Mouse (Mus musculus) forebrain, embryonic 10.5 days (tissue): ENCODE measurements at regions not wholly inside any gene's neighbourhood (a gene's known extent, or its start where the extent isn't known, plus 50 kb on each side); places are given as distances from the start of the nearest gene placed in this dataset.

ENCODE experiments used
- DNase-seq: peaks from one replicate; pipeline ENCODE4 v3.0.0-alpha.2; 2017; ENCODE audit warnings: low spot score; ENCODE audit errors: extremely low spot score
- H3K27ac ChIP-seq: fragments of 300-500 bp; sonication (generic); 2 replicates; pipeline ENCODE4 v1.5.1; 2016; ENCODE audit warnings: mild to moderate bottlenecking
- H3K27me3 ChIP-seq: fragments of 300-500 bp; sonication (generic); 2 replicates; pipeline ENCODE4 v1.6.1; 2016; ENCODE audit warnings: mild to moderate bottlenecking; ENCODE audit not compliant: poor library complexity, severe bottlenecking
- H3K36me3 ChIP-seq: fragments of 300-500 bp; sonication (generic); replicated peaks from 2 replicates; pipeline ENCODE4 v1.6.1; 2016; ENCODE audit warnings: mild to moderate bottlenecking, moderate library complexity
- H3K4me1 ChIP-seq: fragments of 300-500 bp; sonication (generic); 2 replicates; pipeline ENCODE4 v1.6.1; 2016
- H3K4me3 ChIP-seq: fragments of 300-500 bp; sonication (generic); 2 replicates; pipeline ENCODE4 v1.5.1; 2016; ENCODE audit warnings: mild to moderate bottlenecking, moderate library complexity
- H3K9me3 ChIP-seq: fragments of 300-500 bp; sonication (generic); 2 replicates; pipeline ENCODE4 v1.6.1; 2016; ENCODE audit warnings: mild to moderate bottlenecking, moderate library complexity
- WGBS: fragments of 180-500 bp; shearing (Covaris S2); methylation state at CpG from one replicate; pipeline ENCODE4 v1.1.7; 2016; 5-methylcytosine and 5-hydroxymethylcytosine counted together

DNA sequence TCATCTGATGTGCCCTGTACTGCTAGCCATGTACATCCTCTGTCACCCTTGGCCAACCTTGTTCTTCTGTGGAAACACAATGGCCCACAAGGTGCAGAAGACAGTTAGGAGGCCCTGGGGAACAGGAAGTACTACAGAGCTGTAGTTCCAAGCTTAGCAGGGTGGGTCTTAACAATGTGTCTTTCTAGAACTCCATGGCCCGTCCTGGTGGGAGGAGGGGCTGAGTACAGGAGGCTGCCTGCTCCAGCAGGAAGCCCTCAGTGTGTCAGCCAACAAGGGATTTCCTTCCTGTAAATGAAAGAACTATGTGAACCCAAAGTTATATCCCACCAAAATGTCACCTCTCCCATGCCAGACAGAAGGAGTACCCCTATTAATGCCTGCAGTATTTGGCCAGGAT is 190.4 kb downstream of the Gm10260 start:
- Histone ChIP-seq H3K27me3 (no peaks in the 10 kb centered on the region), H3K9me3 (no peaks in the 10 kb centered on the region), H3K4me3 (no peak overlapping the region), H3K36me3 (no peaks in the 10 kb centered on the region), H3K27ac (no peak overlapping the region), H3K4me1 (peaks cover 41% of the 10 kb centered on the region)
- no peak for DNase-seq
- 58% methylated on average over 1 of the region's 1 CpGs for WGBS

DNA sequence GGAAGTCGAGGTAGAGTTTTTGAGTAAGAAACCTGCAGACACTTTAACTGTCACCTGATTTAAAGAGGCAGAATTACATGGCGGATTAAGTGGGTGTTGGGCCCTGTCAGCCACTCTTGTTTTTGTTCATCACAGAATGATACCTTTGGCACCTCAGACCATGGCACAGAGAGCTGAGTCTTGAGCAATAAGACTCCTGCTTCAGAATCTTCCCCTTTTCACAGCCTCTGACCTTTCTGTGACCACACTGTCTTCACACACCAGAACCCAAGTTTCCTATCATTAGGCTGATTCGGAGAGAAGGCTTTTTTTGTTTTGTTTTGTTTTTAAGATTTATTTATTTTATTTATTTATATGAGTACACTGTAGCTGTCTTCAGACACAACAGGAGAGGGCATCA is 192.8 kb downstream of the Gm10260 start:
- Histone ChIP-seq H3K27me3 (no peaks in the 10 kb centered on the region), H3K36me3 (no peaks in the 10 kb centered on the region), H3K9me3 (no peaks in the 10 kb centered on the region), H3K27ac (no peak overlapping the region), H3K4me1 (peaks cover 19% of the 10 kb centered on the region), H3K4me3 (no peak overlapping the region)
- 89% methylated on average over 3 of the region's 3 CpGs for WGBS
- no peak for DNase-seq

DNA sequence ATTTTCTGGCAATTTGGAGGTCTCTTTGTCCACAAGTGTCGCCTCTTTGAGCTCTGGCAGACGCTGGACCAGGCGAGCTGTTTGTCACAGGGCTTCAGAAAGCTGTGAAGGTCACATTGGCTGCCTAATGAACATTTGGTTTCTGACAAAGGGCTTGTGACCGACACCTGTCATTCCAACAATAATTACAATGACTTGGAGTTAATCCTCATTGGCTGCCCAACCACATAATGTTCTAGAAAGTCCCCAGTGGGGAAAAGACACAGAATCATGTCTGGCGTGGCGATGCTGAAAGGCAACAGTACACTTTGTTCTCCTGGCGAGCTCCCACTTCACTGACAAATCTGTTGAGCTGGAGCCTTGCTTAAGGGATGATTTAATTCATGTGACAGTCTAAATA is 194.4 kb downstream of the Gm10260 start:
- no peak overlapping the region for H3K4me3 ChIP-seq
- peaks cover 15% of the 10 kb centered on the region for H3K4me1 ChIP-seq
- WGBS, result 52% methylated on average over 7 of the region's 7 CpGs
- no peak overlapping the region for H3K27ac ChIP-seq
- no peak for DNase-seq
- H3K27me3 ChIP-seq, result no peaks in the 10 kb centered on the region
- no peaks in the 10 kb centered on the region for H3K9me3 ChIP-seq
- H3K36me3 ChIP-seq, result no peaks in the 10 kb centered on the region

DNA sequence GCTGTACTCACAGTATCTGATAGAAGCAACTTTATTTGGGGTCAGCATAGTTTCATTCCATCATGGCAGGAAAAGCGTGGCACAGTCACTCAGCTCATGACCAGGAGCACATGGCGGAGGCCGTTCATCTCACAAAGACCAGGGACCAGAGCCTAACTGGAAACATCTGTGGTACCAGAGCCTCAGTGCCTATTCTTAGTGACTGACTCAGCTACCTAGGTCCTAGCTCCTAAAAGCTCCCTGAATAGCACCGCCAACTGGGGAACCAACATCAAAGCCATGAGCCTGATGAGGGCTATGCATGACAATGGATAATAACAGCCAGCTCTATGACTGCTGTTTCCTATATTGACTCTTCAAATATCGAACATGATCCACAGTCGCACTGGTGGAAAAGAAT is 198.2 kb downstream of the Gm10260 start:
- peaks cover 15% of the 10 kb centered on the region for H3K4me1 ChIP-seq
- 0 out of 2 replicates have a peak, but pooled peaks cover 4% of the 10 kb centered on the region for H3K9me3 ChIP-seq
- H3K27ac ChIP-seq, result no peak overlapping the region
- whole genome bisulfite sequencing, result 87% methylated on average over 6 of the region's 6 CpGs
- DNase-seq, result no peak
- H3K27me3 ChIP-seq, result no peaks in the 10 kb centered on the region
- H3K36me3 ChIP-seq, result no peaks in the 10 kb centered on the region
- no peak overlapping the region for H3K4me3 ChIP-seq

DNA sequence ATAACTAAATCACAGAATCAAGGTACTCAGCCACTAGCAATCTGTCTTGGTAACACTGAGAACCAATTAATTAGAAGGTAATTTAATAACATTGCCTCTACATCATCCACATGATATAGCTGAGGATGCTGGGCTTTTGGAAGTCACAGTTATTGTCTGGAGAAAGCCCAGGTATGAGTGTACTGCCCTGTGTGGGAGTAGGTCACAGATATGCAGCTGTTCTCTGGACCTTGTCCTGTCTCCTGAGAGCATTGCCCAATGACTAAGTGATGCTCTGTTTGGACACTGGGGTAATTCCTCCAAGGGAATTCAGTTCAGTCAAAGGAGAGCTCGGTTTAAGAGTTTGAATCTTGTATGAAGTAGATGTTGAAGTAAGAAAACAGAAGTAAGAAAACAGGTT is 199.6 kb downstream of the Gm10260 start:
- no peak overlapping the region for H3K27ac ChIP-seq

DNA sequence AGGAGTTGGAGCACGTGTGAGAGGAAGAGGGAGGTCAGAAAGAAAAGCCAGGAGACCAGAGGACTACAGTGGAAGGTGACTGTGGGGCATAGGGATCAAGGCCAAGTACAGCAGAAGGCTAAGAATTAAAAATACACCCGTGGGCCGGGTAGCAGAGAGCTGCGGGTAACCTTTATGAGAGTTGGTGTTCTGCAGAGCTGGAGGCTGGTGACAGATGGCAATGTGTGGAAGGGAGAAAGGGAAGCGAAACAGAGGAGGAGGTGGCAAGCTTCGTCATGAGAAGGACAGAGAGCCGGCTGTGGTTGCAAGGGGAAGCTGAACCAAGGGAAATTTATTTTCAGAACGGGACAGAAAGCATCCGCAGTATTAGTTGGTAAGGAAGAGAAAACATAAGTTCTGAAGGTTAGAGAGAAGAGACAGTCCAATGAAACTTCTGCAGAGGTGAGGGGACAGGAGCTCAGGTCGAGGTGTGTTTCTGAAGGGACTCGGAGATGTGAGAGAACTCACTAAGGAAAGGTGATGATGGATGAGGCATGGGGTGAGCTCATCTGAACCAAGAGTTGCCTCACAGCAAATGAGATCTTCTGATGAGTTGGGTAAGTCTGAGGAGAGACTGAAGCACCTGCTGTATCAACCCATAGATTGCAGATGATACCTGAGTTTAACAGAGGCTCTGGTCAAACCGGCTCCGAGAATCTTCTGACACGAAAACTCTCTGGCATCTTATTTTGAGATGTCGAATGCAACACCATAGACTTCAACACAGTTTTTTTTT is 200.6 kb downstream of the Gm10260 start:
- peaks cover under 1% of the 10 kb centered on the region; the same call in 1 of the 2 replicates for H3K4me1 ChIP-seq
- 0 out of 2 replicates have a peak, but pooled peaks cover 4% of the 10 kb centered on the region for H3K9me3 ChIP-seq
- H3K4me3 ChIP-seq, result no peak overlapping the region
- H3K36me3 ChIP-seq, result no peaks in the 10 kb centered on the region
- H3K27me3 ChIP-seq, result no peaks in the 10 kb centered on the region
- 92% methylated on average over 15 of the region's 15 CpGs for WGBS
- H3K27ac ChIP-seq, result no peak overlapping the region
- no peak for DNase-seq

More for the DNA sequence above, 199.6 kb downstream of the Gm10260 start:
- Histone ChIP-seq H3K4me1 (peaks cover 3% of the 10 kb centered on the region), H3K27me3 (no peaks in the 10 kb centered on the region), H3K9me3 (0 out of 2 replicates have a peak, but pooled peaks cover 4% of the 10 kb centered on the region), H3K36me3 (no peaks in the 10 kb centered on the region), H3K4me3 (no peak overlapping the region)
- WGBS, result 80% methylated on average over 1 of the region's 1 CpGs
- no peak for DNase-seq

DNA sequence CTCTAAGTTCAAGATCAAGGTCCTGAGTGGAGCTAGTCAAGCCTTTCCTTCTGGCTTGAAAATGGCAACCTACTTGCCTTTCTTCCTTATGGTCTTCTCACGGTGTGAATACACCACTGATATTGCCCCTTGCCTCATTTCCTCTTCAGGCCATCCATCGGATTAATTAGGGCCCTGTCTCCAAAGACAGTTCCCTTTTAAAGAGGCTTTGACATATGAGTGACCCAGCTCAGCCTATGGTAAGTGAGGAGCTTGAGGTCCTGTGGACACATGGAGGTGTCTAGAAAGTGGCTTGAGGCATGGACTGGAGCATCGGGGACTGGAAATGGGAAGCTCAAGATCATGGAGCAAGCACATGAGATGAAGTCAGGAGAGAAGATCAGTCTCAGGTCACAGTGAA is 201.5 kb downstream of the Gm10260 start:
- no peaks in the 10 kb centered on the region for H3K27me3 ChIP-seq
- no peak overlapping the region for H3K4me3 ChIP-seq
- WGBS, result 86% methylated on average over 3 of the region's 3 CpGs
- H3K4me1 ChIP-seq, result peaks cover 5% of the 10 kb centered on the region; the same call in 1 of the 2 replicates
- no peaks in the 10 kb centered on the region for H3K36me3 ChIP-seq
- 0 out of 2 replicates have a peak, but pooled peaks cover 4% of the 10 kb centered on the region for H3K9me3 ChIP-seq
- no peak for DNase-seq
- no peak overlapping the region for H3K27ac ChIP-seq

DNA sequence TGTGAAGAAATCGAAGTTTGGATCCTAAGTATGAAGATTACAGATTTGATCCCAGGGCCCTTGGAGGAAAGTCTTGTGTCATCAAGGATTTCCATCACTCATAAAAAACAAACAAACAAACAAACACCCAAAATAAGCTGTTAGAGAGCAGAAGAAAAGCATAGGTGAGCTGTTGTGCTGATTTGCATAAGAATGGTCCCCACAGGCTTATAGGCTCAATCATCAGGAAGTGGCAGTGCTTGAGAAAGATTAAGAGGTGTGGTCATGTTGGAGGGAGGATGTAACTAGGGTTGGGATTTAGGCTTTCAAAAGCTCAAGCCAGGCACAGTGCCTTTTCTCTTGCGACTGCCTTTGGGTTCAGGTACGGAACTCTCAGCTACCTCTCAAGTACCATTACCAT is 205.1 kb downstream of the Gm10260 start:
- no peak overlapping the region for H3K4me3 ChIP-seq
- peaks cover 4% of the 10 kb centered on the region; the same call in 1 of the 2 replicates for H3K9me3 ChIP-seq
- peaks cover 9% of the 10 kb centered on the region for H3K4me1 ChIP-seq
- no peaks in the 10 kb centered on the region for H3K36me3 ChIP-seq
- 89% methylated on average over 3 of the region's 3 CpGs for WGBS
- DNase-seq, result no peak
- no peak overlapping the region for H3K27ac ChIP-seq
- H3K27me3 ChIP-seq, result no peaks in the 10 kb centered on the region

DNA sequence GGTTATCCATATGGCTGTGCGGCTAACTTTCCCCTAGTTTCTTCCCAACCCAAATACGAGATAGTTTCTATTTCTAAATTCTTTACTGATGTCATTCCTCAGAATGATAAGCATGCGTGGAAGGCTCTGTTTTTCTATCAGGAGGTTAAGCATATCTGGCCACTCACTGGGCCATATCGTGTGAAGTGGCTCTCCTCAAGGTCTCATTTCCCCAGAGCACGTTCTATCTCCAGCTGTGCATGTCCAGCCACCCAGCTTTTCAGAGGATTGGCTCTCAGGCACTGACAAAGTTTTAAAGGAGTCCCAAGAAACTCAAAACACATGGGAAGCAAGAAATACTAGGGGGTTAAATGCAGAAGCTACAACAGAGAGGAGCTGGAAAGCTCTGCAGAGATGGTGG is 205.8 kb downstream of the Gm10260 start:
- H3K36me3 ChIP-seq, result no peaks in the 10 kb centered on the region
- no peak for DNase-seq
- WGBS, result 33% methylated on average over 5 of the region's 5 CpGs

DNA sequence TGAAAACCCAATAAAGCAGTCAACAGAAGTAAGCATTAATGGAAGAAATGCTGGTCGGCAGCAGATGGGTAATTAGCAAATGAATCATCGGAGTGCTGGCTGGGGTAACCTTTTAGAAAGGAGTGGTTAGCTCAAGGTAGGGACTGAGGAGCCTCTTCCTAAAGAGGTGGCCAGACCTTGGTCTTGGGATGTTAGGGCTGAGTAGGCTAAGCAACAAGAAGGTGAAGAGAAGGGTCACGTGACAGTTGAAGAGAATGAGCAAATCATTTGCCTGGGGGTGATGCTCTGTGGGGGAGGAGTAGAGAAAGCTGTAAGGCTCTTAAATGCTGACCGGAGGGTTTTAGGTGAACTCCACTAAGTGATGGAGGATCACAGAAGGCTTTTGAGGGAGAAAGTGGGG is 208.2 kb downstream of the Gm10260 start:
- DNase-seq, result no peak
- 66% methylated on average over 4 of the region's 4 CpGs for WGBS
- Histone ChIP-seq H3K4me3 (no peak overlapping the region), H3K4me1 (peaks cover 28% of the 10 kb centered on the region), H3K27ac (no peak overlapping the region), H3K27me3 (no peaks in the 10 kb centered on the region), H3K36me3 (no peaks in the 10 kb centered on the region), H3K9me3 (no peaks in the 10 kb centered on the region; the same call in 1 of the 2 replicates)

More for the DNA sequence above, 205.8 kb downstream of the Gm10260 start:
- Histone ChIP-seq H3K4me1 (peaks cover 9% of the 10 kb centered on the region), H3K9me3 (peaks cover 4% of the 10 kb centered on the region; the same call in 1 of the 2 replicates), H3K4me3 (no peak overlapping the region), H3K27ac (no peak overlapping the region), H3K27me3 (no peaks in the 10 kb centered on the region)

DNA sequence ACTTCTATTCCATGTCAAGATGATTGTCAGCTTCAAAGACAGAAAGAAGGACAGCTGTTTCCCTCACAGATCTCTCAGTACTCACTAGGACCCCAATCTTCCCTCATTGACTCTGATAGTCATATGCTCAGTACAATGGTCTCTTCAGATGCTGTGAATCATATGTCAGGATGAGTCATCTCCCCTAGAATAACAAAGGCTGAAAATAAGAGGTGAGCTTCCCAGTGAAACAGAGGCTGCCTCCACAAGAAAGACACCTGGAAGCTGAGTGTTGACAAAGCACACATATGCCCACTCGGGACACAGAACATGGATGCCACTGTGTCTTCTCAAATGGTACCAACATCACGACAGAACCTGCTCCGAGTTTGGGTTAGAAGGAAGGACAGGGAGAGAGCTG is 209.6 kb downstream of the Gm10260 start:
- Histone ChIP-seq H3K27ac (no peak overlapping the region), H3K9me3 (no peaks in the 10 kb centered on the region; the same call in 1 of the 2 replicates), H3K27me3 (no peaks in the 10 kb centered on the region), H3K4me1 (peaks cover 39% of the 10 kb centered on the region), H3K36me3 (no peaks in the 10 kb centered on the region), H3K4me3 (no peak overlapping the region)
- DNase-seq, result no peak
- 86% methylated on average over 3 of the region's 3 CpGs for WGBS

DNA sequence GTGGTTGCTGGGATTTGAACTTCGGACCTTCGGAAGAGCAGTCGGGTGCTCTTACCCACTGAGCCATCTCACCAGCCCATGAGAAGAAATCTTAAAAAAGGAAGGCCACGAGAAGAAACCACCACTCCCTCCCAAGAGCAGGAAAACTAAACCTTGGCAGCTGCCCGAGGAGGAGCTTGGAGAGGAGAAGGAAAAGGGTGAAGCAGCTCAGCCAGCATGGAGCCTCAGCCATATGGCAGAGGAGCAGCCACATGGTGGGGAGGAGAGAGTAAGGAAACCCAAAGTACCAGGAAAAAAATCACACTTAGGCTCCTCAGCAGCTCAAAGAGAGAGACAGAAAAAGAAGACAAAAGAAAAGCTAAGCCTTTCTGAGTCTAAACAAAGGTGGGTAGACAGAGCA is 210.3 kb downstream of the Gm10260 start:
- no peaks in the 10 kb centered on the region; the same call in 1 of the 2 replicates for H3K9me3 ChIP-seq
- 85% methylated on average over 5 of the region's 5 CpGs for WGBS
- no peaks in the 10 kb centered on the region for H3K27me3 ChIP-seq
- no peak overlapping the region for H3K4me3 ChIP-seq
- H3K27ac ChIP-seq, result no peak overlapping the region
- no peaks in the 10 kb centered on the region for H3K36me3 ChIP-seq
- no peak for DNase-seq
- peaks cover 39% of the 10 kb centered on the region for H3K4me1 ChIP-seq

DNA sequence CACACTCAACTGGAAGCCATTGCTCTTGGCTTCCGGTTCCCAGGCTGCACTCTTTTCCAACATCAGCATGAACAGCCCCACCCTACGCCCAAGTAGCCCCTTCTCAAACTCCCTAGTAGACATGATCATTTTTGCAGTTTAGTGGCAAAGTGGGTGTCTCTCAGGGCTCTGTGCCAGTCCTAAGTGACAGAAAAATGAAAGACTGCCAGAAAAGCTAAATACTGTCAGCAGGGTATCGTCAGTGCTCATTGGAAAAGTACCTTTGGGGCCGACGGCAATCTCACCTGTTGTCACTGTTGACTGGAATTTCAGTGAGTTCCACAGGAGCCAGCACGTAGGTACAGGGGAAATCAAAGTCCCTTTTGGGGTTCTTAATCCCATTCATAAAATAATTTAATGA is 211.0 kb downstream of the Gm10260 start:
- 94% methylated on average over 6 of the region's 6 CpGs for WGBS
- Histone ChIP-seq H3K9me3 (peaks cover 4% of the 10 kb centered on the region), H3K27me3 (no peaks in the 10 kb centered on the region), H3K4me1 (peaks cover 35% of the 10 kb centered on the region), H3K36me3 (no peaks in the 10 kb centered on the region), H3K4me3 (no peak overlapping the region), H3K27ac (peak overlapping the region; percentile 71)
- DNase-seq, result no peak
